Mouse (Mus musculus) spleen, postnatal 36 days (tissue): Measurements from ENCODE around the gene Slc39a13.

Experiments
- DNase-seq, 2 experiments: peaks; one replicate each; pipeline ENCODE4 v3.0.0; 2022; ENCODE audit warnings: low spot score in 2 of 2, mixed read lengths in 1 of 2

Gene Slc39a13

GRCm38 (mm10) chr2:91090208-91090607, 20.0 kb upstream of the Slc39a13 start:
- DNase-seq: no peak

- no peak for DNase-seq
Measured at GRCm38 (mm10) chr2:91088987-91089386, 18.8 kb upstream of the Slc39a13 start.

- DNase-seq: peak; percentile 48 to 54
Measured at GRCm38 (mm10) chr2:91087453-91087852, 17.2 kb upstream of the Slc39a13 start.

- peak in 1 of 2 experiments; percentile 39 for DNase-seq
Measured at GRCm38 (mm10) chr2:91086392-91087237, 16.4 kb upstream of the Slc39a13 start.

- no peak for DNase-seq
Measured at GRCm38 (mm10) chr2:91085494-91086391, 15.5 kb upstream of the Slc39a13 start.

- peak in 1 of 2 experiments; percentile 37 for DNase-seq
Measured at GRCm38 (mm10) chr2:91084179-91084820, 14.1 kb upstream of the Slc39a13 start.

GRCm38 (mm10) chr2:91083366-91083940, 13.2 kb upstream of the Slc39a13 start:
- no peak for DNase-seq

GRCm38 (mm10) chr2:91082844-91083243, 12.6 kb upstream of the Slc39a13 start:
- DNase-seq: peak; percentile 89 to 92

- no peak for DNase-seq
Measured at GRCm38 (mm10) chr2:91081775-91082695, 11.8 kb upstream of the Slc39a13 start, which contains the start of gene Spi1. TSS of gene Spi1 (plus strand) at chr2:91082390.

- peak; percentile 48 to 51 for DNase-seq
Measured at GRCm38 (mm10) chr2:91080784-91081513, 10.7 kb upstream of the Slc39a13 start.

- no peak for DNase-seq
Measured at GRCm38 (mm10) chr2:91079026-91079384, 8.8 kb upstream of the Slc39a13 start.

- peak; percentile 72 to 74 for DNase-seq
Measured at GRCm38 (mm10) chr2:91078314-91079025, 8.3 kb upstream of the Slc39a13 start.

- no peak for DNase-seq
Measured at GRCm38 (mm10) chr2:91077957-91078313, 7.7 kb upstream of the Slc39a13 start.

- DNase-seq: no peak
Measured at GRCm38 (mm10) chr2:91072092-91072491, 1.9 kb upstream of the Slc39a13 start.

- DNase-seq: no peak
Measured at GRCm38 (mm10) chr2:91071059-91071458, 842 bp upstream of the Slc39a13 start.

GRCm38 (mm10) chr2:91069306-91070000, 764 bp downstream of the Slc39a13 start:
- no peak for DNase-seq

- no peak for DNase-seq
Measured at GRCm38 (mm10) chr2:91068872-91069165, 1.4 kb downstream of the Slc39a13 start.

- no peak for DNase-seq
Measured at GRCm38 (mm10) chr2:91068162-91068871, 1.9 kb downstream of the Slc39a13 start.
